Mouse (Mus musculus): ENCODE measurements around the gene Ddhd1.
A peak's percentile ranks its signal among the peaks of the same experiment; 100 is the strongest.

The Ddhd1 gene

GRCm38 (mm10) chr14:45566066-45566937 is 91.6 kb downstream of the Ddhd1 start:
- peak; percentile 76 for DNase-seq

- DNase-seq: peak; percentile 65
These were observed 92.5 kb downstream of the Ddhd1 start for GRCm38 (mm10) chr14:45565216-45566065.

- no peak for DNase-seq
These were observed 94.4 kb downstream of the Ddhd1 start for GRCm38 (mm10) chr14:45563577-45563976.

- no peak for DNase-seq
These were observed 96.3 kb downstream of the Ddhd1 start for GRCm38 (mm10) chr14:45561681-45562080.

GRCm38 (mm10) chr14:45559018-45559417 is 98.9 kb downstream of the Ddhd1 start:
- DNase-seq: no peak

GRCm38 (mm10) chr14:45554336-45554735 is 103.6 kb downstream of the Ddhd1 start:
- no peak for DNase-seq

GRCm38 (mm10) chr14:45553854-45554253 is 104.1 kb downstream of the Ddhd1 start:
- no peak for DNase-seq

GRCm38 (mm10) chr14:45552431-45552830 is 105.5 kb downstream of the Ddhd1 start:
- peak; percentile 5 for DNase-seq

GRCm38 (mm10) chr14:45551121-45551768 is 106.7 kb downstream of the Ddhd1 start:
- peak; percentile 75 for DNase-seq

- no peak for DNase-seq
These were observed 107.8 kb downstream of the Ddhd1 start for GRCm38 (mm10) chr14:45550010-45550647.

- no peak for DNase-seq
These were observed 109.8 kb downstream of the Ddhd1 start for GRCm38 (mm10) chr14:45548118-45548517.

GRCm38 (mm10) chr14:45544905-45545304 is 113.0 kb downstream of the Ddhd1 start:
- no peak for DNase-seq

GRCm38 (mm10) chr14:45544026-45544425 is 113.9 kb downstream of the Ddhd1 start:
- DNase-seq: no peak

GRCm38 (mm10) chr14:45539659-45540468 is 118.1 kb downstream of the Ddhd1 start:
- DNase-seq: peak; percentile 79

Data from embryo, embryonic 11 days (tissue).